Mouse (Mus musculus): ENCODE data around the gene Btg1-ps1. TPM values are rescaled to one million over a fixed set of nuclear protein-coding genes. Genes with fewer than 3 reads are reported as not detected.

Gene Btg1-ps1
- polyA plus RNA-seq (2021; fragmentation: Nextera tagmentation): not detected in 2 replicates
- long read RNA-seq, experiment 1: 0 reads
- long read RNA-seq, experiment 2: 0 reads

GRCm38 (mm10) chrX:38018597-38018996 is at the start of gene Btg1-ps1:
Gene Btg1-ps1 (minus strand): TSS chrX:38018815.

GRCm38 (mm10) chrX:38066175-38066574 is 47.6 kb upstream of the Btg1-ps1 start, which contains the start of gene Rhox10:
Gene Rhox10 (plus strand): TSS chrX:38066475.

DNA sequence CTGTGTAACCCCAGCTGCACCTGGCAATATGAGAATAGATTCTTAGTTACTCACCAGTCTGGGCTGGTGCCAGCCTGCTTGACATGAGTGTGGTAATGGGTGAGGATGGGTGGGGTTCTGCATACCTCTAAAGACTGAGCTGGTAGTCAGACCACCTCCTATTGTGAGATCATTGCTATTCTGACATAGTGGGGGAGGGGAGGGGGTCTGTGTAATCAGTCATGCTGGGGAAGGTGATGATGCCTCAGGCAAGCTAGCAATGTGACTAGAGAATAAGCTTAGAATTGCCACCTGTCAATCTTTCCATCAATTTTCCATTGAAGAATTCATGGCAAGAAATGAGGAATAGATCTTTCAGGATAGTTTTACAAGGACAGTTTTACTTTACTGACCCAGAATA is 24.4 kb upstream of the Btg1-ps1 start, which contains the start of gene Btg1-ps2:
TSS of gene Btg1-ps2 (minus strand) at position 101 of the 400 bp plus-strand sequence.

Other genes starting within 250 kb of the Btg1-ps1 start
- gene Rhox5, start 214.0 kb downstream of the Btg1-ps1 start, polyA plus RNA-seq (2021; fragmentation: Nextera tagmentation): 0.20 and 0.55 TPM in 2 replicates
- not detected in 2 replicates for gene Rhox6, start 191.9 kb downstream of the Btg1-ps1 start, polyA plus RNA-seq (2021; fragmentation: Nextera tagmentation)
- gene Rhox7a, start 187.1 kb downstream of the Btg1-ps1 start, polyA plus RNA-seq (2021; fragmentation: Nextera tagmentation): not detected in 2 replicates
- not detected in 2 replicates for gene Rhox8, start 139.9 kb downstream of the Btg1-ps1 start, polyA plus RNA-seq (2021; fragmentation: Nextera tagmentation)
- gene Rhox7b, start 121.6 kb downstream of the Btg1-ps1 start, polyA plus RNA-seq (2021; fragmentation: Nextera tagmentation): not detected in 2 replicates
- not detected in 2 replicates for gene Rhox9, start 117.0 kb downstream of the Btg1-ps1 start, polyA plus RNA-seq (2021; fragmentation: Nextera tagmentation)
- gene Btg1-ps2, start 24.3 kb upstream of the Btg1-ps1 start, polyA plus RNA-seq (2021; fragmentation: Nextera tagmentation): not detected in 2 replicates
- not detected in 2 replicates for gene Rhox10, start 47.7 kb upstream of the Btg1-ps1 start, polyA plus RNA-seq (2021; fragmentation: Nextera tagmentation)
- not detected in 2 replicates for gene Rhox11, start 66.3 kb upstream of the Btg1-ps1 start, polyA plus RNA-seq (2021; fragmentation: Nextera tagmentation)
- not detected in 2 replicates for gene Rhox12, start 92.1 kb upstream of the Btg1-ps1 start, polyA plus RNA-seq (2021; fragmentation: Nextera tagmentation)
- not detected in 2 replicates for gene Rhox13, start 102.4 kb upstream of the Btg1-ps1 start, polyA plus RNA-seq (2021; fragmentation: Nextera tagmentation)
- 4.6 and 4.7 TPM in 2 replicates for gene Zbtb33, start 171.0 kb upstream of the Btg1-ps1 start, polyA plus RNA-seq (2021; fragmentation: Nextera tagmentation)
- gene Tmem255a, start 233.6 kb upstream of the Btg1-ps1 start, polyA plus RNA-seq (2021; fragmentation: Nextera tagmentation): 21.8 and 22.0 TPM in 2 replicates